Mouse (Mus musculus): Measurements from ENCODE around the gene Flnb. TPM values are rescaled to one million over a fixed set of nuclear protein-coding genes. Genes with fewer than 3 reads are reported as not detected.

Gene Flnb
- total and polyA plus RNA-seq, 3 experiments = 29.5 to 74.0 (median 61.6) TPM

- TF ChIP-seq PAX5 (IDR thresholded peaks at IDR 0.05; ENCODE audit: low read length) = no peak
- no peak for TF ChIP-seq ZKSCAN1 (IDR thresholded peaks at IDR 0.05; ENCODE audit: borderline replicate concordance, low read depth, low read length)
- TF ChIP-seq RAD21 (IDR thresholded peaks at IDR 0.05; ENCODE audit: low read depth, low read length) = no peak
- TF ChIP-seq MYC (IDR thresholded peaks at IDR 0.05; ENCODE audit: low read depth, low read length) = 0 out of 2 replicates have a peak, but pooled peaks have one; percentile 11
- no peak for TF ChIP-seq GABPA (IDR thresholded peaks at IDR 0.05; ENCODE audit: insufficient replicate concordance, low read depth, low read length)
- TF ChIP-seq MAX (IDR thresholded peaks at IDR 0.05; ENCODE audit: low read length) = no peak
- TF ChIP-seq ZMIZ1 (IDR thresholded peaks at IDR 0.05; ENCODE audit: low read depth, low read length) = no peak
- TF ChIP-seq ELF1 (IDR thresholded peaks at IDR 0.05; ENCODE audit: low read depth, low read length) = no peak
Measured at GRCm38 (mm10) chr14:7989371-7989770, 171.6 kb downstream of the Flnb start (continued).

DNA sequence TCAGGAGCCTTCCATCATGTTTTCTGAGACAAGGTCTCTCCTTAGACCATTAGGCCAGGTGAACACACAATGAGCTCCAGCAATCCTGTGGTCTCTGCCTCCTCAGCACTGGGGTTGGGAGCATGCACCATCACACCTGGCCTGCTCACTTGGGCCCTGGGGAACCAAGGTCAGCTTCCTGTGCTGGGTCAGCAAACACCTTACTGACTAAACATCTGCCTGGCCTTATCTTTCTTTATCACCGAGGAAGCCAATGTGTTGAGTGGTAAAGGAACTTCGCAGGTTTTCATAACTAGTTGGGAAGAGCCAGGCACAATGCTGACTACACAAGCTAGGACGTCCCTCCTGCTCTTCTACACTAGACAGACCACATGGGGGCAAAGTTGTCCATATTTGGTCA lies 172.2 kb downstream of the Flnb start:
- TF ChIP-seq ETS1 (conservative IDR thresholded peaks at IDR 0.05; ENCODE audit: low read depth, low read length) = no peak
- TF ChIP-seq TCF12 (IDR thresholded peaks at IDR 0.05; ENCODE audit: low read depth, low read length) = 0 out of 2 replicates have a peak, but pooled peaks have one; percentile 5
- H3K4me1 ChIP-seq (ENCODE audit: control insufficient read depth in 1 of 2, insufficient read depth in 2 of 2) = peaks cover 45 to 66% of the 10 kb centered on the region in 2 experiments
- no peaks in the 10 kb centered on the region for H3K27me3 ChIP-seq (replicated peaks)
- in situ Hi-C loops (cut with MboI; ENCODE audit: low pct_ligation_motif_present, low pct_unique_long_range_greater_than_20kb, low sequenced_read_pairs) (loop anchor here (10.0 kb wide), 2 partner anchors 175 to 185 kb away; partner anchors contain the start of genes Flnb and Pdhb), dilution Hi-C loops (cut with MboI; ENCODE audit: extremely low pct_ligation_motif_present, extremely low pct_unique_long_range_greater_than_20kb, low sequenced_read_pairs) (no loop called here)
- no peaks in the 10 kb centered on the region for H3K79me2 ChIP-seq (replicated peaks; ENCODE audit: control insufficient read depth, extremely low read depth, insufficient read depth, poor library complexity, severe bottlenecking)
- H3K9ac ChIP-seq (ENCODE audit: insufficient read depth, low read depth) = no peak overlapping the region
- no peaks in the 10 kb centered on the region for H3K9me3 ChIP-seq (replicated peaks; ENCODE audit: low read length)
- peaks cover 0 to 61% of the 10 kb centered on the region in 2 experiments for H3K36me3 ChIP-seq (replicated peaks in 1 of 2; ENCODE audit: control insufficient read depth in 1 of 2, insufficient read depth in 1 of 2, low read length in 1 of 2)
- no peak overlapping the region for H3K4me2 ChIP-seq (ENCODE audit: insufficient read depth, low read depth, poor library complexity, severe bottlenecking)
- no peak overlapping the region for H3K4me3 ChIP-seq (replicated peaks in 1 of 3; ENCODE audit: low read depth in 2 of 3, low read length in 2 of 3, poor library complexity in 1 of 3)
- no peak overlapping the region for H3K27ac ChIP-seq (ENCODE audit: insufficient read depth, low read depth)
- DNase-seq (ENCODE audit: extremely low read depth) = no peak

GRCm38 (mm10) chr14:7991108-7991776 lies 173.5 kb downstream of the Flnb start:
- no peak for DNase-seq (ENCODE audit: extremely low read depth)
- H3K36me3 ChIP-seq (replicated peaks in 1 of 2; ENCODE audit: control insufficient read depth in 1 of 2, insufficient read depth in 1 of 2, low read length in 1 of 2) = peaks cover 0 to 48% of the 10 kb centered on the region in 2 experiments
- no peak overlapping the region; the same call in 1 of the 2 replicates for H3K4me2 ChIP-seq (ENCODE audit: insufficient read depth, low read depth, poor library complexity, severe bottlenecking)
- dilution Hi-C loops (cut with MboI; ENCODE audit: extremely low pct_ligation_motif_present, extremely low pct_unique_long_range_greater_than_20kb, low sequenced_read_pairs) (no loop called here), in situ Hi-C loops (cut with MboI; ENCODE audit: low pct_ligation_motif_present, low pct_unique_long_range_greater_than_20kb, low sequenced_read_pairs) (loop anchor here (10.0 kb wide), 2 partner anchors 176 to 184 kb away; partner anchors contain the start of genes Flnb and Pdhb)
- peak; percentile 62 for TF ChIP-seq IRF4 (IDR thresholded peaks at IDR 0.05; ENCODE audit: low read depth, low read length)
- TF ChIP-seq MEF2A (IDR thresholded peaks at IDR 0.05; ENCODE audit: borderline replicate concordance, low read depth, low read length) = no peak
- 0 out of 2 replicates have a peak, but pooled peaks have one; percentile 22 for TF ChIP-seq ETS1 (conservative IDR thresholded peaks at IDR 0.05; ENCODE audit: low read depth, low read length)
- TF ChIP-seq BHLHE40 (IDR thresholded peaks at IDR 0.05; ENCODE audit: low read depth, low read length) = peak; percentile 19; the same call in 1 of the 2 replicates
- H3K79me2 ChIP-seq (replicated peaks; ENCODE audit: control insufficient read depth, extremely low read depth, insufficient read depth, poor library complexity, severe bottlenecking) = no peaks in the 10 kb centered on the region
- H3K27ac ChIP-seq (ENCODE audit: insufficient read depth, low read depth) = no peak overlapping the region
- peaks cover 51 to 79% of the 10 kb centered on the region in 2 experiments for H3K4me1 ChIP-seq (ENCODE audit: control insufficient read depth in 1 of 2, insufficient read depth in 2 of 2)
- H3K4me3 ChIP-seq (replicated peaks in 1 of 3; ENCODE audit: low read depth in 2 of 3, low read length in 2 of 3, poor library complexity in 1 of 3) = peak overlapping the region in 1 of 3 experiments; percentile 56
- no peaks in the 10 kb centered on the region for H3K9me3 ChIP-seq (replicated peaks; ENCODE audit: low read length)
- H3K27me3 ChIP-seq (replicated peaks) = no peaks in the 10 kb centered on the region
- H3K9ac ChIP-seq (ENCODE audit: insufficient read depth, low read depth) = no peak overlapping the region
